Mouse (Mus musculus): Measurements from ENCODE around the gene Slc39a11.

GRCm38 (mm10) chr11:113682897-113683626 lies 33.2 kb upstream of the Slc39a11 start:
- no peak for TF ChIP-seq CTCF (IDR thresholded peaks at IDR 0.05)
- TF ChIP-seq EP300 (IDR thresholded peaks at IDR 0.05): no peak

Data from lung, postnatal 0 days (tissue).